Mouse (Mus musculus) myocyte (in vitro differentiated cells): Measurements from ENCODE around the gene Fbrs. TPM values are rescaled to one million over a fixed set of nuclear protein-coding genes. Genes with fewer than 3 reads are reported as not detected.
"Not testable (repeated sequence)": the region's sequence is repeated elsewhere in the genome, so short reads cannot be mapped to it uniquely, and the experiment has no call there.

ENCODE experiments used
- H3K27me3 ChIP-seq: one replicate; pipeline ENCODE4 v1.6.1; 2011; ENCODE audit not compliant: control insufficient read depth, insufficient read depth, insufficient read length
- H3K36me3 ChIP-seq: one replicate; pipeline ENCODE4 v1.6.1; 2011; ENCODE audit not compliant: control insufficient read depth, insufficient read depth
- H3K4me2 ChIP-seq: one replicate; pipeline ENCODE4 v1.6.1; 2011; ENCODE audit warnings: low read depth, control low read depth
- H3K4me3 ChIP-seq: one replicate; pipeline ENCODE4 v1.5.1; 2011; ENCODE audit warnings: mild to moderate bottlenecking, control low read depth, moderate library complexity
- H3K79me2 ChIP-seq: one replicate; pipeline ENCODE4 v1.6.1; 2011; ENCODE audit not compliant: control insufficient read depth, insufficient read depth
- H3ac ChIP-seq: one replicate; pipeline ENCODE4 v1.6.1; 2011; ENCODE audit not compliant: control insufficient read depth, insufficient read length
- CEBPB ChIP-seq: IDR thresholded peaks from 2 replicates; pipeline ENCODE4 v1.6.1; 2011; ENCODE audit warnings: mild to moderate bottlenecking, moderate library complexity; ENCODE audit not compliant: poor library complexity, insufficient read depth, severe bottlenecking
- E2F4 ChIP-seq: IDR thresholded peaks from one replicate; pipeline ENCODE4 v1.6.1; 2011; ENCODE audit warnings: mild to moderate bottlenecking, control low read depth, moderate library complexity; ENCODE audit not compliant: insufficient read depth
- MAX ChIP-seq: IDR thresholded peaks from one replicate; pipeline ENCODE4 v1.6.1; 2011; ENCODE audit warnings: low read depth, mild to moderate bottlenecking, control low read depth
- MYOD1 ChIP-seq, 3 experiments: IDR thresholded peaks; one replicate each; pipeline ENCODE4 v1.6.1; 2011; ENCODE audit warnings: control low read depth in 2 of 3, low read depth in 2 of 3, mild to moderate bottlenecking in 2 of 3, moderate library complexity in 1 of 3; ENCODE audit not compliant: insufficient read length in 2 of 3, control insufficient read depth in 1 of 3
- MYOG ChIP-seq, 3 experiments: IDR thresholded peaks; one replicate each; pipeline ENCODE4 v1.6.1; 2011; ENCODE audit warnings: control low read depth in 2 of 3, low read depth in 2 of 3, mild to moderate bottlenecking in 2 of 3; ENCODE audit not compliant: insufficient read length in 2 of 3, control insufficient read depth in 1 of 3, insufficient read depth in 1 of 3
- POLR2A ChIP-seq: IDR thresholded peaks from one replicate; pipeline ENCODE4 v1.6.1; 2011; ENCODE audit warnings: low read depth, mild to moderate bottlenecking, control low read depth, moderate library complexity; ENCODE audit not compliant: insufficient read length
- POLR2AphosphoS2 ChIP-seq: IDR thresholded peaks from one replicate; pipeline ENCODE4 v1.6.1; 2011; ENCODE audit warnings: low read depth, control low read depth; ENCODE audit not compliant: insufficient read length
- REST ChIP-seq: IDR thresholded peaks from one replicate; pipeline ENCODE4 v1.6.1; 2011; ENCODE audit warnings: mild to moderate bottlenecking, control low read depth, moderate library complexity; ENCODE audit not compliant: insufficient read depth, insufficient read length
- SRF ChIP-seq: IDR thresholded peaks from one replicate; pipeline ENCODE4 v1.6.1; 2011; ENCODE audit warnings: low read depth; ENCODE audit not compliant: control insufficient read depth, insufficient read length
- TCF12 ChIP-seq: IDR thresholded peaks from one replicate; pipeline ENCODE4 v1.6.1; 2011; ENCODE audit warnings: mild to moderate bottlenecking, control low read depth; ENCODE audit not compliant: poor library complexity, insufficient read depth, severe bottlenecking
- TCF3 ChIP-seq: IDR thresholded peaks from one replicate; pipeline ENCODE4 v1.6.1; 2011; ENCODE audit warnings: low read depth, control low read depth; ENCODE audit not compliant: insufficient read length
- USF1 ChIP-seq: IDR thresholded peaks from one replicate; pipeline ENCODE4 v1.6.1; 2011; ENCODE audit warnings: low read depth, mild to moderate bottlenecking, control low read depth, moderate library complexity
- polyA plus RNA-seq: library from polyadenylated mRNA; unstranded; fragments of >200 nt; fragmentation: generic; extraction: Trizol; gene quantifications from one replicate; pipeline ENCODE4 v1.2.1, GENCODE M21; 2012; ENCODE audit warnings: missing spikeins

Fbrs gene
- polyA plus RNA-seq, 1 experiment = 21.2 TPM

DNA sequence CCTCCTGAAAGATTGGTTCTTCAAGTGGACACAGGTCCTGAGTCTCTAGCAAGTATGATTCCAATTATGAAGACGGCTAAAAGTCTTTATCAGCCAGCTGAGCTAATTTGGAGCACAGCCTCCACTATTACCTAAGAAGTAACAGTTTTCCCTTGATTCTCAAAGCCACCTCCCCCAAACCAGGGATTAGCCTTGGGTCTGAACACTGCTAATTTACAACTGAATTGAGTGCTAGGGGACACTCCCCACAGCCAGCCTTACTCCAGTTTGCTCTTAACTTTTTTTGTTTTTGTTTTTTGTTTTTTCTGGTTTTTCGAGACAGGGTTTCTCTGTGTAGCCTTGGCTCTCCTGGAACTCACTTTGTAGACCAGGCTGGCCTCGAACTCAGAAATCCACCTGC lies 13.8 kb upstream of the Fbrs start:
- H3K79me2 ChIP-seq = peaks cover 26% of the 10 kb centered on the region
- TF ChIP-seq POLR2A = no peak
- no peak for TF ChIP-seq E2F4
- TF ChIP-seq MAX = no peak
- no peak for TF ChIP-seq MYOG (IDR thresholded peaks at IDR 0.05; ENCODE audit: control insufficient read depth in 1 of 3, insufficient read depth in 1 of 3, insufficient read length in 2 of 3, low read depth in 2 of 3)
- no peak for TF ChIP-seq SRF
- TF ChIP-seq REST = no peak
- no peak for TF ChIP-seq TCF3
- no peak for TF ChIP-seq MYOD1 (IDR thresholded peaks at IDR 0.05; ENCODE audit: control insufficient read depth in 1 of 3, insufficient read length in 2 of 3, low read depth in 2 of 3)
- no peak for TF ChIP-seq POLR2AphosphoS2
- no peak for TF ChIP-seq CEBPB
- no peak for TF ChIP-seq USF1
- TF ChIP-seq TCF12 = no peak
- H3K36me3 ChIP-seq = peaks cover 7% of the 10 kb centered on the region
- no peak overlapping the region for H3K4me2 ChIP-seq
- H3K4me3 ChIP-seq = no peak overlapping the region
- no peaks in the 10 kb centered on the region for H3K27me3 ChIP-seq
- no peak overlapping the region for H3ac ChIP-seq

DNA sequence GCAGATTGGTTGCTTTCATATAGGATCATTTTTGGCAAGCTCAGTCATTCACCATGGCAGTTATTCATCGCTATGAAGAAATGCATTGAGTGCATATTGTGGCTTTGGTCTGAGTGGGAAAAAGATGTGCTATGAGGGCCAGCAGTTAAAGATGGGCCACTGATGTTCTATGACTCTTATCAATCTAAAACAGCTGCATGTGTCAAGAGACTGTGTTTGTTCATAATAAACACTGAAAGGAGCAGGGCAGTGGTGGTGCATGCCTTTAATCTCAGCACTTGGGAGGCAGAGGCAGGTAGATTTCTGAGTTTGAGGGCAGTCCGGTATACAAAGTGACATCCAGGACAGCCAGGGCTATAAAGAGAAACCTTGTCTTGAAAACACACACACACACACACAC lies 13.3 kb upstream of the Fbrs start:
- not testable (repeated sequence) for H3K36me3 ChIP-seq, H3ac ChIP-seq, H3K4me2 ChIP-seq, H3K4me3 ChIP-seq, H3K27me3 ChIP-seq
- peaks cover 26% of the 10 kb centered on the region for H3K79me2 ChIP-seq

DNA sequence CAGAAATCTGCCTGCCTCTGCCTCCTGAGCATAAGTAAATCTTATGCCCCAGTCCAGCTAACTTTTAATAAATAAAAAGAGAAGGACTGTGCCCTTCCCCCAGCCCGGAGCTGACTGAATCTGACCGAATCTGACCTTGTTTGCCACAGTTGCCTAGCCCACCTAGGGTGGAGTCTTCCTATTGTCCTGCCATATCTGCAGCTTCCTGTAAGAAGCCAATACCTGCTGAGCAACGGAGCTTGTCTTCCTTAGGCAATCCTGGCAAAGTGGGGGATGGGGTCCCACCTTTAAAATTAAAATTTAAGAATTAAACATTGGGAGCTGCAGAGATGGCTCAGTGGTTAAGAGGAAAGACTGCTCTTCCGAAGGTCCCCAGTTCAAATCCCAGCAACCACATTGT lies 12.4 kb upstream of the Fbrs start:
- no peak for TF ChIP-seq CEBPB
- no peak for TF ChIP-seq TCF12
- no peak for TF ChIP-seq TCF3
- no peak for TF ChIP-seq E2F4
- TF ChIP-seq USF1 = no peak
- no peak for TF ChIP-seq POLR2AphosphoS2
- TF ChIP-seq SRF = no peak
- no peak for TF ChIP-seq MYOG (IDR thresholded peaks at IDR 0.05; ENCODE audit: control insufficient read depth in 1 of 3, insufficient read depth in 1 of 3, insufficient read length in 2 of 3, low read depth in 2 of 3)
- no peak for TF ChIP-seq POLR2A
- TF ChIP-seq MYOD1 (IDR thresholded peaks at IDR 0.05; ENCODE audit: control insufficient read depth in 1 of 3, insufficient read length in 2 of 3, low read depth in 2 of 3) = no peak
- TF ChIP-seq MAX = no peak
- TF ChIP-seq REST = no peak
- H3K36me3 ChIP-seq = peaks cover 7% of the 10 kb centered on the region
- no peak overlapping the region for H3K4me3 ChIP-seq
- H3ac ChIP-seq = no peak overlapping the region
- H3K27me3 ChIP-seq = no peaks in the 10 kb centered on the region
- no peak overlapping the region for H3K4me2 ChIP-seq
- peaks cover 26% of the 10 kb centered on the region for H3K79me2 ChIP-seq

DNA sequence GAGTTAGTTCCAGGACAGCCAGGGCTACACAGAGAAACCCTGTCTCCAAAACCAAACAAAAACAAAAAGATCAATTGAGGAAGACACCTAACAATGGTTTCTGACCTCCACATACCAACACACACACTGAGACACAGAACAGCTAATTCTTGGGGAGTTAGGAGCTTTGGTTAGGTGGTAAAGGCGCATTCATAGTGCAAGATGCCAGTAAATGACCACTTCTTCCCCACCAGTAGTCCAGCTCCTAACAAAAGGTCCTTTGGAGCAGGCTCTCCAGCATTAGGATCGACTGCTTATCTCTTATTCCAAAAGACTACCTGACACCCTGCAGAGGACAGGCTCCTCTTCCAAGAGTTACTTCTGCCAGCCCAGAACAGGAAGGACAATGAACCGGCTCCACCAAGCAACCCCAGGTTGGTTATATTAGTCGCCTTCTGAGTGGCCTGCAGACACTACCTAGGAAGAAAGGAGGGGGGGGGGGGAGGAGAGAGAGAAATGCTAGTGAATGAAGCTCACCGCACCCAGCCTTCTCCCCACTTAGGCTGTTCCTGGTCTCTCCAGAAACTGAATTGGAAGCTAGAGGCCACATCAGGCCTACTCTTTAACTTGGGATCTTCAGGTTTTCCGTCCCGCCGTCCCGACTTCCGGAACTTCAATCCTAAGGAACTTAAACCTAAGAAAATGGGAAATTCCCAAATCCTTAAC lies 8.8 kb upstream of the Fbrs start:
- Histone ChIP-seq H3ac (peak overlapping the region; percentile 64), H3K36me3 (peaks cover 16% of the 10 kb centered on the region), H3K27me3 (no peaks in the 10 kb centered on the region), H3K4me2 (peak overlapping the region; percentile 77), H3K79me2 (peaks cover 41% of the 10 kb centered on the region), H3K4me3 (peak overlapping the region; percentile 98)
- no peak for TF ChIP-seq TCF12
- TF ChIP-seq TCF3 = no peak
- TF ChIP-seq SRF = no peak
- TF ChIP-seq MYOD1 (IDR thresholded peaks at IDR 0.05; ENCODE audit: control insufficient read depth in 1 of 3, insufficient read length in 2 of 3, low read depth in 2 of 3) = no peak
- no peak for TF ChIP-seq CEBPB
- TF ChIP-seq MYOG (IDR thresholded peaks at IDR 0.05; ENCODE audit: control insufficient read depth in 1 of 3, insufficient read depth in 1 of 3, insufficient read length in 2 of 3, low read depth in 2 of 3) = no peak
- no peak for TF ChIP-seq REST
- no peak for TF ChIP-seq E2F4
- no peak for TF ChIP-seq POLR2AphosphoS2
